Mouse (Mus musculus) limb, embryonic 14.5 days (tissue): ENCODE results near the gene Cyp11a1. TPM values are rescaled to one million over a fixed set of nuclear protein-coding genes. Genes with fewer than 3 reads are reported as not detected.

Experiments used
- ATAC-seq: fragments of 200-750 bp; cut with Nextera tagmentation; 2 replicates; pipeline ENCODE4 v1.8.0; 2017; ENCODE audit warnings: low read depth, moderate number of reproducible peaks, moderate TSS enrichment; ENCODE audit not compliant: low FRiP score
- DNase-seq: peaks from one replicate; pipeline ENCODE4 v3.0.0-alpha.2; 2015; ENCODE audit warnings: low spot score
- H3K27ac ChIP-seq: fragments of 300-500 bp; sonication (generic); replicated peaks from 2 replicates; pipeline ENCODE4 v1.5.1; 2014; ENCODE audit warnings: low read depth, mild to moderate bottlenecking, low read length, moderate library complexity, mixed read lengths
- H3K27me3 ChIP-seq: fragments of 300-500 bp; sonication (generic); 2 replicates; pipeline ENCODE4 v1.6.1; 2014; ENCODE audit warnings: low read length, mixed read lengths; ENCODE audit not compliant: control insufficient read depth, insufficient read depth
- H3K36me3 ChIP-seq: fragments of 300-500 bp; sonication (generic); 2 replicates; pipeline ENCODE4 v1.6.1; 2014; ENCODE audit warnings: mild to moderate bottlenecking, low read length, moderate library complexity, mixed read lengths; ENCODE audit not compliant: control insufficient read depth, insufficient read depth
- H3K4me1 ChIP-seq: fragments of 300-500 bp; sonication (generic); 2 replicates; pipeline ENCODE4 v1.6.1; 2014; ENCODE audit warnings: antibody characterized with exemption, low read length, mixed read lengths; ENCODE audit not compliant: control insufficient read depth, insufficient read depth
- H3K4me2 ChIP-seq: fragments of 300-500 bp; sonication (generic); replicated peaks from 2 replicates; pipeline ENCODE4 v1.6.1; 2014; ENCODE audit warnings: low read depth, mild to moderate bottlenecking, low read length, moderate library complexity; ENCODE audit not compliant: severe bottlenecking
- H3K4me3 ChIP-seq: fragments of 300-500 bp; sonication (generic); replicated peaks from 2 replicates; pipeline ENCODE4 v1.5.1; 2014; ENCODE audit warnings: low read length
- H3K9ac ChIP-seq: fragments of 300-500 bp; sonication (generic); 2 replicates; pipeline ENCODE4 v1.6.1; 2014; ENCODE audit warnings: mild to moderate bottlenecking, low read depth, low read length, moderate library complexity; ENCODE audit not compliant: severe bottlenecking
- H3K9me3 ChIP-seq: fragments of 300-500 bp; sonication (generic); 2 replicates; pipeline ENCODE4 v1.6.1; 2016; ENCODE audit warnings: low read length; ENCODE audit not compliant: control insufficient read depth
- POLR2A ChIP-seq: fragments of 200-500 bp; IDR thresholded peaks from 2 replicates; pipeline ENCODE4 v1.8.0; 2012; ENCODE audit warnings: inconsistent platforms, mild to moderate bottlenecking, moderate library complexity, borderline replicate concordance; ENCODE audit not compliant: insufficient read depth, insufficient read length; ENCODE audit errors: extremely low read depth
- WGBS: fragments of 180-500 bp; shearing (Covaris S2); extraction: QIAGEN DNeasy Blood & Tissue Kit; methylation state at CpG from one replicate; pipeline ENCODE4 v1.1.7; 2014; 5-methylcytosine and 5-hydroxymethylcytosine counted together
- polyA plus RNA-seq, 2 experiments: library from polyadenylated mRNA; depleted of rRNA in 1 of 2; stranded (reverse) in 1 of 2; unstranded in 1 of 2; fragments of >200 nt; fragmentation: Nextera tagmentation in 1 of 2; extraction: Ambion mirVana in 1 of 2; gene quantifications; 2 replicates each; pipeline versions ENCODE4 v1.2.1 to v1.2.3; 2012 to 2014

Gene Cyp11a1
- polyA plus RNA-seq, 2 experiments: 3.3 to 5.7 TPM

DNA sequence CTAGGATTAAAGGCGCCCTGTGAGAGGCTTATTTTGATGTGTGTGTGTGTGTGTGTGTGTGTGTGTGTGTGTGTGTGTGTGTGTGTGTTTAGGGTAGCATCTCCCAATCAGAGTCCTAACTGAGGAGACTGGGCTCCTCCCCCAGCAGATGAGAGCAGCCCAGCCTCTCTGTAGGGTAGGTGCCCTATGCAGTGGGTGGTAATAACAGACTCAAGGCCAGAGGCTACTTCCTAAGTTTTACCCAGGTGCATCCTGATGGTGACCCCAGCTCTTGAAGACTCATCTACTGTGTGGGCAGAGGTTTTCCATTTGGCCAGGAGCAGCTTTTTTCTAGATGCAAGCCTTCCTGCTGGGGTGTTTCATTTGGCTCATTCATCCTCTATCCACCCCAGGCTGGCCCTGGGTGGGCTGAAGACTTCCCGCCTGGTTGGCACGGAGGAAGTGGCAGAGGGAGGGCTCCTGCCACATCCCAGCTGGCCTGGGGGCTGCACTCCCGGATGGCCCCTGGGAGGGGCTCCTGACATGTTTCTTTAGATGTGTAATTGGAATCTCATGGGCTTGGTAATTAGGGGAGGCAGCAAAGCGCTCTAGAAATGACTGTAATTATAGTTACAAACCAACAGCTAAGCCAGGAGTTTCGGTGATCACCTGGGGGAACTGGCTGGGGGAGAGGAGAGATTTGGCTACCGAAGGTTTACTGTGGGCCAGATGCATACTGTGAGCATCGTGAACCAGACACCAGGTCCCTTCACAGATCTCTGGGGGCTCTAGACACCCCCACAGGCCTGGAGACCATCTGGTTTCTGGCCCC lies 13.2 kb upstream of the Cyp11a1 start:
- no peak overlapping the region for H3K4me3 ChIP-seq
- no peak overlapping the region for H3K4me2 ChIP-seq
- H3K36me3 ChIP-seq: no peaks in the 10 kb centered on the region
- no peaks in the 10 kb centered on the region for H3K9me3 ChIP-seq
- ATAC-seq (no peak), DNase-seq (no peak)
- TF ChIP-seq POLR2A: no peak
- H3K4me1 ChIP-seq: peaks cover 10% of the 10 kb centered on the region
- 20% methylated on average over 8 of the region's 8 CpGs for WGBS
- H3K27ac ChIP-seq: 0 out of 2 replicates have a peak overlapping the region, but pooled peaks have one; percentile 3
- peaks cover 18% of the 10 kb centered on the region for H3K27me3 ChIP-seq
- no peak overlapping the region for H3K9ac ChIP-seq

DNA sequence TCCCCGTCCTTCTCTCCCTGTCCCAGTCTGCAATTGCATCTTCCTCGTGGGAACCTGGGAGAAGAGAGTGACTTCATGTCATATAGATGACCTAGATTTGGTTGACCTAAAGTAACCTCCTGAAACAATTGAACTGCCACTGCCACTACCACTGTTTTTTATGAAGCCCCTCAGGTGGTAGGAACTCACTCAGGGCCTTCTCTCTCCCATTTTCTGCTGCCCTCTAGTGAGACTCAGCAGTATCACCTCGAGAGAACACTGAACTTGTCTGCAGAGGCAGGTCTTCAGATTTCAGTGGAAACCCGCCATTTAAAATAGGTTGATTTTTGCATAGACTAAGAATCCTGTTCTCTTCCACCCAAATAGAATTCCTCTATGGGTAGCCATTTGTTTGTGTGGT lies 10.9 kb upstream of the Cyp11a1 start:
- 26% methylated on average over 4 of the region's 4 CpGs for WGBS
- peaks cover 13% of the 10 kb centered on the region for H3K4me1 ChIP-seq
- no peak for ATAC-seq
- H3K36me3 ChIP-seq: no peaks in the 10 kb centered on the region
- H3K4me3 ChIP-seq: no peak overlapping the region
- H3K27ac ChIP-seq: no peak overlapping the region
- no peak overlapping the region for H3K9ac ChIP-seq
- H3K4me2 ChIP-seq: no peak overlapping the region
- H3K9me3 ChIP-seq: no peaks in the 10 kb centered on the region
- peak; percentile 36 for DNase-seq
- no peak for TF ChIP-seq POLR2A
- H3K27me3 ChIP-seq: peaks cover 20% of the 10 kb centered on the region

GRCm38 (mm10) chr9:57997511-57998031 lies 8.6 kb upstream of the Cyp11a1 start:
- whole genome bisulfite sequencing: 23% methylated on average over 12 of the region's 13 CpGs
- no peak for TF ChIP-seq POLR2A
- H3K4me3 ChIP-seq: 0 out of 2 replicates have a peak overlapping the region, but pooled peaks have one; percentile 15
- DNase-seq (no peak), ATAC-seq (no peak)
- peak overlapping the region; percentile 35 for H3K4me2 ChIP-seq
- peaks cover 20% of the 10 kb centered on the region for H3K27me3 ChIP-seq
- no peaks in the 10 kb centered on the region for H3K9me3 ChIP-seq
- H3K4me1 ChIP-seq: peaks cover 13% of the 10 kb centered on the region
- H3K36me3 ChIP-seq: no peaks in the 10 kb centered on the region
- no peak overlapping the region for H3K9ac ChIP-seq
- no peak overlapping the region for H3K27ac ChIP-seq

- H3K4me3 ChIP-seq: peak overlapping the region; percentile 15; the same call in 1 of the 2 replicates
- ATAC-seq: peak; percentile 67
These were observed 8.1 kb upstream of the Cyp11a1 start for GRCm38 (mm10) chr9:57998032-57998659.

DNA sequence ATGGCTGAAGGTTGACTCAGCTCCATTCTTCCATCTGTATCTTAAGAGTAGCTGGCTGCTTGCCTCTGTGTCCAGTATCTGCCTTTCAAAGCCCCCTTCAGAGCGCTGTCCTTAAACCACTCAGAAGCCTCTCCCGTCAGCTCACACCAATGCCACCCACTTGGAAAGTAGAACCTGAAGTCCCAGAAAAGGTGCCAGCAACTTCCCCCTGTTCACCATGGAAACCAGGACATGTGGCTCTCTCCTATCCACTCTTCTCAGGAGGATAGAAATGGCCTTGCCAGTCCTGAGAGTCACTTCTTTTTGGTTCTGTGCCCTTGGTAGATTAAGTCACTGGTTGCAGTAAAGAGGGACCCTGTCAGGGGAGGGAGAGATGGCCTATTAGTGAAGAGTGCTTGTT lies 7.5 kb upstream of the Cyp11a1 start:
- WGBS: 52% methylated on average over 2 of the region's 2 CpGs
- DNase-seq: no peak

More at GRCm38 (mm10) chr9:57998032-57998659, 8.1 kb upstream of the Cyp11a1 start:
- WGBS: 0% methylated on average over 20 of the region's 20 CpGs
- H3K9ac ChIP-seq: no peak overlapping the region
- TF ChIP-seq POLR2A: no peak
- peaks cover 11% of the 10 kb centered on the region for H3K4me1 ChIP-seq
- H3K27ac ChIP-seq: no peak overlapping the region
- no peaks in the 10 kb centered on the region for H3K9me3 ChIP-seq
- no peaks in the 10 kb centered on the region for H3K36me3 ChIP-seq
- H3K27me3 ChIP-seq: peaks cover 20% of the 10 kb centered on the region
- DNase-seq: peak; percentile 76
- peak overlapping the region; percentile 35 for H3K4me2 ChIP-seq

More for the DNA sequence above, 7.5 kb upstream of the Cyp11a1 start:
- ATAC-seq: no peak
- no peak overlapping the region for H3K4me3 ChIP-seq
- peaks cover 7% of the 10 kb centered on the region; the same call in 1 of the 2 replicates for H3K4me1 ChIP-seq
- H3K27me3 ChIP-seq: peaks cover 20% of the 10 kb centered on the region
- H3K9me3 ChIP-seq: no peaks in the 10 kb centered on the region
- H3K36me3 ChIP-seq: no peaks in the 10 kb centered on the region
- no peak overlapping the region for H3K27ac ChIP-seq
- no peak for TF ChIP-seq POLR2A
- no peak overlapping the region for H3K4me2 ChIP-seq
- no peak overlapping the region for H3K9ac ChIP-seq
